Mouse (Mus musculus) brain, embryonic 14.5 days (tissue): ENCODE measurements around the gene Aff3.

Experiments used
- CTCF ChIP-seq: fragments of 200-500 bp; IDR thresholded peaks from 2 replicates; pipeline ENCODE4 v1.5.1; 2012; ENCODE audit warnings: inconsistent platforms, mild to moderate bottlenecking, moderate library complexity, borderline replicate concordance; ENCODE audit not compliant: insufficient read depth, insufficient read length; ENCODE audit errors: extremely low read depth
- POLR2A ChIP-seq: fragments of 200-500 bp; IDR thresholded peaks from 2 replicates; pipeline ENCODE4 v1.6.1; 2012; ENCODE audit warnings: mild to moderate bottlenecking, inconsistent platforms, borderline replicate concordance; ENCODE audit not compliant: poor library complexity, insufficient read depth, insufficient read length, severe bottlenecking; ENCODE audit errors: extremely low read depth

DNA sequence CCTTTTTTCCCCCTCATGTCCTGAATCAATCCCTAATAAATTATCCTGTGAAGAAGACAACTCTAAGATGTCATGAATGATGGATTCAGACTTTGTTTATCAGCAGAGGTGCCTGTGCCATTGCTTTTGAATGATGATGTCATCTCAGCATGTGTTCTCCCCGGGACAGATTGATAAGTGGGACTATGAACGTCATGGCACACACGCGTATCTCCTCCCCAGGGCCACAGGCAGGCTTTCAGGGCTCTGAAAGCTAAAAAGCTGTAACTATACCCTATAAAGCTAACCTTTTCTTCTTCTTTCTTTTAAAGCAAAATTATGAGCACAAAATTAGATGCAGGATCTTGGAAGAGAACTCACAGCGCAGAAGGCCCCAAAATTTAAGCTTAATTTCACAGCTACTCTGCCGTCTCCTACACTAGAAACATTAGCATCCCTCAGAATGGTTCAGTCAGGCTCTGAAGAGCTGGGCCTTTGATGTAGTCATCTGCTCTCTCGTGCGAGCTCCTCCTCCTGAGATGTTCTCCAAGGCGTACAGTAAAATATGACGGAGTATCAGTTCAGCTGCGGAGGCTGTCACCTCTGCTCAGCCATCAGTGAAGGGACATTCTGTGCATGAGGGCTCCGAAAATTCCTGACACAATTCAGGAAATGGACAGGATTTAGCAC is 218.5 kb downstream of the Aff3 start:
- TF ChIP-seq CTCF (no peak), POLR2A (no peak)
